Mouse (Mus musculus) liver, embryonic 14.5 days (tissue): ENCODE measurements around the gene 4930558K02Rik. TPM values are rescaled to one million over a fixed set of nuclear protein-coding genes. Genes with fewer than 3 reads are reported as not detected.

Source experiments
- ATAC-seq: fragments of 200-750 bp; cut with Nextera tagmentation; 2 replicates; pipeline ENCODE4 v1.8.0; 2017; ENCODE audit warnings: moderate number of reproducible peaks, mild to moderate bottlenecking, moderate library complexity; ENCODE audit not compliant: insufficient read depth
- DNase-seq, 3 experiments: peaks; one replicate each; pipeline ENCODE4 v3.0.0-alpha.2; 2012 to 2013; ENCODE audit warnings: low read depth in 3 of 3, low spot score in 3 of 3
- H3K27ac ChIP-seq: fragments of 300-500 bp; sonication (generic); 2 replicates; pipeline ENCODE4 v1.5.1; 2014; ENCODE audit warnings: moderate library complexity, mild to moderate bottlenecking, control low read depth, inconsistent platforms
- H3K27me3 ChIP-seq: fragments of 300-500 bp; sonication (generic); 2 replicates; pipeline ENCODE4 v1.6.1; 2014; ENCODE audit warnings: mild to moderate bottlenecking, low read length, moderate library complexity; ENCODE audit not compliant: control insufficient read depth, insufficient read depth
- H3K36me3 ChIP-seq: fragments of 300-500 bp; sonication (generic); replicated peaks from 2 replicates; pipeline ENCODE4 v1.6.1; 2014; ENCODE audit warnings: low read depth; ENCODE audit not compliant: control insufficient read depth, insufficient read depth
- H3K4me1 ChIP-seq, 2 experiments: fragments of 200-500 bp in 1 of 2; fragments of 300-500 bp in 1 of 2; sonication (generic) in 1 of 2; replicated peaks; 2 replicates each; pipeline ENCODE4 v1.6.1; 2012 to 2014; ENCODE audit warnings: antibody characterized with exemption in 1 of 2, inconsistent platforms in 1 of 2, low read length in 1 of 2; ENCODE audit not compliant: control insufficient read depth in 2 of 2, insufficient read depth in 2 of 2
- H3K4me2 ChIP-seq: fragments of 300-500 bp; sonication (generic); 2 replicates; pipeline ENCODE4 v1.6.1; 2014; ENCODE audit warnings: low read depth, mild to moderate bottlenecking, control low read depth, moderate library complexity
- H3K4me3 ChIP-seq, 2 experiments: fragments of 200-500 bp in 1 of 2; fragments of 300-500 bp in 1 of 2; sonication (generic) in 1 of 2; 2 replicates each; pipeline ENCODE4 v1.5.1; 2012 to 2014; ENCODE audit warnings: low read depth in 2 of 2, low read length in 2 of 2, mild to moderate bottlenecking in 2 of 2, control low read depth in 1 of 2, inconsistent platforms in 1 of 2, moderate library complexity in 1 of 2; ENCODE audit not compliant: insufficient read depth in 1 of 2
- H3K9ac ChIP-seq: fragments of 300-500 bp; sonication (generic); replicated peaks from 2 replicates; pipeline ENCODE4 v1.6.1; 2014; ENCODE audit warnings: mild to moderate bottlenecking, control low read depth, moderate library complexity
- H3K9me3 ChIP-seq: fragments of 300-500 bp; sonication (generic); 2 replicates; pipeline ENCODE4 v1.6.1; 2016; ENCODE audit warnings: low read length, mixed read lengths; ENCODE audit not compliant: control insufficient read depth
- CTCF ChIP-seq: IDR thresholded peaks from 2 replicates; pipeline ENCODE4 v1.5.1; 2016; ENCODE audit warnings: antibody characterized with exemption, low read depth, control low read depth
- EP300 ChIP-seq: IDR thresholded peaks from 2 replicates; pipeline ENCODE4 v1.6.1; 2016; ENCODE audit warnings: antibody characterized with exemption, low read depth
- WGBS: fragments of 180-500 bp; shearing (Covaris S2); extraction: QIAGEN DNeasy Blood & Tissue Kit; methylation state at CpG from one replicate; pipeline ENCODE4 v1.1.7; 2014; ENCODE audit not compliant: insufficient replicate concordance; 5-methylcytosine and 5-hydroxymethylcytosine counted together
- polyA plus RNA-seq, 2 experiments: library from polyadenylated mRNA; depleted of rRNA in 1 of 2; stranded (reverse) in 1 of 2; unstranded in 1 of 2; fragments of >200 nt; fragmentation: Nextera tagmentation in 1 of 2; extraction: Ambion mirVana in 1 of 2; gene quantifications; 2 replicates each; pipeline versions ENCODE4 v1.2.1 to v1.2.3; 2012 to 2014

4930558K02Rik gene
- polyA plus RNA-seq, 2 experiments, result not detected

- Histone ChIP-seq H3K9me3 (no peaks in the 10 kb centered on the region), H3K27ac (no peak overlapping the region), H3K9ac (no peak overlapping the region), H3K36me3 (no peaks in the 10 kb centered on the region), H3K4me3 (no peak overlapping the region), H3K4me1 (peaks cover 0 to 9% of the 10 kb centered on the region in 2 experiments; a peak in 1 of 4 replicates), H3K4me2 (peak overlapping the region; percentile 6; the same call in 1 of the 2 replicates), H3K27me3 (no peaks in the 10 kb centered on the region)
- peak; percentile 92 for TF ChIP-seq CTCF
- no peak for TF ChIP-seq EP300
- 41% methylated on average over 16 of the region's 16 CpGs for WGBS
- DNase-seq, result peak; percentile 61 to 76 (median 68)
- ATAC-seq, result peak; percentile 66
Measured at GRCm38 (mm10) chr1:161976255-161977182, 2.9 kb downstream of the 4930558K02Rik start.

- ATAC-seq, result no peak
- Histone ChIP-seq H3K4me1 (peaks cover 5 to 16% of the 10 kb centered on the region in 2 experiments), H3K9me3 (no peaks in the 10 kb centered on the region), H3K27ac (no peak overlapping the region), H3K4me3 (no peak overlapping the region), H3K27me3 (no peaks in the 10 kb centered on the region), H3K4me2 (no peak overlapping the region), H3K36me3 (no peaks in the 10 kb centered on the region), H3K9ac (no peak overlapping the region)
- DNase-seq, result no peak
- TF ChIP-seq EP300 (no peak), CTCF (no peak)
- WGBS, result 77% methylated on average over 8 of the region's 8 CpGs
Measured at GRCm38 (mm10) chr1:161972233-161972632, 7.2 kb downstream of the 4930558K02Rik start.

GRCm38 (mm10) chr1:161970874-161971273 is 8.6 kb downstream of the 4930558K02Rik start:
- Histone ChIP-seq H3K9ac (no peak overlapping the region), H3K27ac (no peak overlapping the region), H3K9me3 (no peaks in the 10 kb centered on the region), H3K4me1 (peaks cover 5 to 14% of the 10 kb centered on the region in 2 experiments), H3K4me2 (no peak overlapping the region), H3K27me3 (no peaks in the 10 kb centered on the region; the same call in 1 of the 2 replicates), H3K4me3 (no peak overlapping the region), H3K36me3 (no peaks in the 10 kb centered on the region)
- no peak for TF ChIP-seq CTCF
- TF ChIP-seq EP300, result no peak
- WGBS, result 88% methylated on average over 9 of the region's 9 CpGs
- no peak for DNase-seq
- no peak for ATAC-seq

GRCm38 (mm10) chr1:161968589-161969407 is 10.6 kb downstream of the 4930558K02Rik start, which contains the start of gene Pigc:
Gene Pigc (plus strand): TSS chr1:161969186.
- DNase-seq (peak; percentile 81 to 84 (median 83)), ATAC-seq (peak; percentile 96)
- 5% methylated on average over 38 of the region's 38 CpGs for WGBS
- Histone ChIP-seq H3K27ac (peak within 1 kb of the TSS; percentile 72), H3K4me3 (peak within 1 kb of the TSS; percentile 82 to 88), H3K27me3 (no peaks in the 10 kb centered on the region; the same call in 1 of the 2 replicates), H3K4me2 (peak within 1 kb of the TSS; percentile 80), H3K9me3 (no peaks in the 10 kb centered on the region), H3K36me3 (no peaks in the 10 kb centered on the region), H3K4me1 (peaks cover 5 to 10% of the 10 kb centered on the region in 2 experiments), H3K9ac (peak within 1 kb of the TSS; percentile 94)
- TF ChIP-seq CTCF (peak; percentile 94), EP300 (no peak)
